Mouse (Mus musculus): ENCODE measurements around the gene Ascl4. TPM values are rescaled to one million over a fixed set of nuclear protein-coding genes. Genes with fewer than 3 reads are reported as not detected.

The Ascl4 gene
- not detected for polyA plus RNA-seq (2014; fragmentation: Illumina TruSeq; extraction: RNeasy Lipid Tissue Mini Kit (QIAGEN cat#74804); ENCODE audit: low read depth, low replicate concordance)

GRCm38 (mm10) chr10:85927676-85928445, at the start of gene Ascl4:
Gene Ascl4 (plus strand): TSS chr10:85927681.

GRCm38 (mm10) chr10:85916498-85917309, 10.8 kb upstream of the Ascl4 start, which contains the start of gene Prdm4:
Gene Prdm4 (minus strand): TSS chr10:85917142.

GRCm38 (mm10) chr10:85957464-85957950, 30.0 kb downstream of the Ascl4 start, which contains the start of gene Rtcb:
Gene Rtcb (minus strand): TSS chr10:85957823.

Other genes with a start within 250 kb of the Ascl4 start
- gene Pwp1, start 98.2 kb upstream of the Ascl4 start, polyA plus RNA-seq (2014; fragmentation: Illumina TruSeq; extraction: RNeasy Lipid Tissue Mini Kit (QIAGEN cat#74804); ENCODE audit: low read depth, low replicate concordance): 25.9 TPM
- gene Prdm4, start 10.5 kb upstream of the Ascl4 start, polyA plus RNA-seq (2014; fragmentation: Illumina TruSeq; extraction: RNeasy Lipid Tissue Mini Kit (QIAGEN cat#74804); ENCODE audit: low read depth, low replicate concordance): 13.2 TPM
- 38.2 TPM for gene Rtcb, start 30.1 kb downstream of the Ascl4 start, polyA plus RNA-seq (2014; fragmentation: Illumina TruSeq; extraction: RNeasy Lipid Tissue Mini Kit (QIAGEN cat#74804); ENCODE audit: low read depth, low replicate concordance)
- gene Bpifc, start 84.2 kb downstream of the Ascl4 start, polyA plus RNA-seq (2014; fragmentation: Illumina TruSeq; extraction: RNeasy Lipid Tissue Mini Kit (QIAGEN cat#74804); ENCODE audit: low read depth, low replicate concordance): 0.82 TPM
- gene Fbxo7, start 94.3 kb downstream of the Ascl4 start, polyA plus RNA-seq (2014; fragmentation: Illumina TruSeq; extraction: RNeasy Lipid Tissue Mini Kit (QIAGEN cat#74804); ENCODE audit: low read depth, low replicate concordance): 13.4 TPM

Measured in adrenal gland, adult 10 weeks (tissue).